Mouse (Mus musculus) T-cell, adult 66 days (primary cell): ENCODE measurements around the gene Jup. TPM values are rescaled to one million over a fixed set of nuclear protein-coding genes. Genes with fewer than 3 reads are reported as not detected.

Source experiments
- total RNA-seq, 2 experiments: library from RNA; stranded (reverse); gene quantifications; 3 replicates in 1 of 2; 4 replicates in 1 of 2; pipeline ENCODE4 v1.2.4; 2023

The Jup gene
- 10 to 100 TPM in 1 of 2 experiments, 1 to 10 TPM in 1; 8.0 to 10.7 TPM for total RNA-seq

GRCm38 (mm10) chr11:100397600-100398389, at the start of gene Jup:
TSS of gene Jup (minus strand) at chr11:100397763.

GRCm38 (mm10) chr11:100441797-100442196, 44.2 kb upstream of the Jup start, which contains the start of the genes Nt5c3b and Klhl10:
TSS of gene Nt5c3b (minus strand) at chr11:100441808.
TSS of gene Klhl10 (plus strand) at chr11:100441917.

GRCm38 (mm10) chr11:100414914-100415822, 17.6 kb upstream of the Jup start, which contains the start of gene Fkbp10:
TSS of gene Fkbp10 (plus strand) at chr11:100415697.

GRCm38 (mm10) chr11:100414021-100414913, 16.7 kb upstream of the Jup start, which contains the start of gene P3h4:
TSS of gene P3h4 (minus strand) at chr11:100414836.

GRCm38 (mm10) chr11:100355972-100356818, 41.4 kb downstream of the Jup start, which contains the start of gene Hap1:
TSS of gene Hap1 (minus strand) at chr11:100356128.

GRCm38 (mm10) chr11:100333944-100334457, 63.6 kb downstream of the Jup start, which contains the start of gene Gast:
TSS of gene Gast (plus strand) at chr11:100334407.

GRCm38 (mm10) chr11:100319492-100320171, 77.9 kb downstream of the Jup start, which contains the start of gene Eif1:
TSS of gene Eif1 (plus strand) at chr11:100319885.

Other genes with a start within 250 kb of the Jup start
- not detected for gene Krt19, start 249.1 kb downstream of the Jup start, total RNA-seq
- gene Krt9, start 204.5 kb downstream of the Jup start, total RNA-seq: not detected
- gene Krt14, start 190.2 kb downstream of the Jup start, total RNA-seq: not detected
- gene Krt16, start 148.9 kb downstream of the Jup start, total RNA-seq: not detected
- gene Krt17, start 136.7 kb downstream of the Jup start, total RNA-seq: not detected
- not detected for gene Krt42, start 127.9 kb downstream of the Jup start, total RNA-seq
- 1,000 to 10,000 TPM; 2,152 to 2,177 TPM for gene Eif1, start 77.9 kb downstream of the Jup start, total RNA-seq
- gene Gast, start 63.4 kb downstream of the Jup start, total RNA-seq: not detected
- under 1 TPM; 0.44 to 0.92 TPM for gene Hap1, start 41.6 kb downstream of the Jup start, total RNA-seq
- gene P3h4, start 17.1 kb upstream of the Jup start, total RNA-seq: under 1 TPM; 0.50 to 0.73 TPM
- gene Fkbp10, start 17.9 kb upstream of the Jup start, total RNA-seq: not detected
- 100 to 1,000 TPM; 119 to 122 TPM for gene Nt5c3b, start 44.0 kb upstream of the Jup start, total RNA-seq
- gene Klhl10, start 44.2 kb upstream of the Jup start, total RNA-seq: 1 to 10 TPM; 2.2 to 2.5 TPM
- 10 to 100 TPM; 22.5 to 35.4 TPM for gene Klhl11, start 75.0 kb upstream of the Jup start, total RNA-seq
- 100 to 1,000 TPM; 146 to 160 TPM for gene Acly, start 130.2 kb upstream of the Jup start, total RNA-seq
- not detected for gene Ttc25, start 147.8 kb upstream of the Jup start, total RNA-seq
- gene Cnp, start 177.1 kb upstream of the Jup start, total RNA-seq: 100 to 1,000 TPM; 124 to 136 TPM
- gene Nkiras2, start 221.5 kb upstream of the Jup start, total RNA-seq: 10 to 100 TPM; 18.6 to 23.3 TPM
- gene Dnajc7, start 222.4 kb upstream of the Jup start, total RNA-seq: 100 to 1,000 TPM; 398 to 430 TPM